Mouse (Mus musculus): ENCODE results near the gene Hoxc8.

Hoxc8 gene

GRCm38 (mm10) chr15:102965003-102965891 is 25.2 kb upstream of the Hoxc8 start:
- no peak for DNase-seq (ENCODE audit: extremely low read depth, low read depth, low spot score)

DNA sequence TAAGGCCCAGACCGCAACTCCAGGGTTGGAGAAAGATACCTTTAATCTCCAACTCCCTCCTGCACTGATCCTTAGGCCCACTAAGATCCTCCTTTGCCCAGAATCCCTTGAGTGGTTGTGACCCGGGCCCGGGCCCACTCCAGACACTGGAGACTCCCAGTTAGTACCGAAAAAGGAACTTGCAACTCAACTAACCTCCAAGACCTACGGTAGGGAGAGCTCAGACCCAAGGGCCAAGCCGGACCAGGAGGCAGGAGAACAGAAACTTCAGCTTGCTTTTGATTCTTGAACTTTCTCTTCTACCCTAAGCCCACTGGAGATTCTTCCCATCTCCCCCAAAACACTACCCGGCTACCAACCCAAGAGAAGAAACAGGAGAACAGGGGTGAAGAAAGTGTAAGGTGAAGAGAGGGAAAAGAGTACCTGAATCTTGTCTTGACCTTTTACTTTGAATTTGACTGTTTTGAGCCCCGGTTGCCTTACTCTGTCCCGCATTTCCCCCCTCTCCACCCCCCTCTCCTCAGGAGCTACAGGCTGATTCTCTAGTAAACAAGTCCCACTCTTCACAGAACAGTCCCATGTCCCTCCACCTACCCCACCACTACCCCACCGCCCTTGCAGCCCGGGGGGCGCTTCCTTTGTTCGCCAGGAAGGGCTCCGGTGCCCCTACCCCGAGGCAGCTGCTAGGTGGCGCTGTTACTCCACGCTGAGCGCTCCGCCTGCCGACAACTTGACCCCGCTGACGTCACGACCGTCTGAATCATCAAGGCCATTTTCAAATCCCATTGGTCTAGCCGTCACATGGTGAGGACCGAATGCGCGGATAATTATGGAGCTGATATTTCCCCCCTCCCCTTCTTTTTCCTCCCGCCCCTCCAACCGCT is 24.3 kb upstream of the Hoxc8 start:
- DNase-seq (ENCODE audit: extremely low read depth, low read depth, low spot score): no peak

GRCm38 (mm10) chr15:102966776-102967311 is 23.6 kb upstream of the Hoxc8 start, which contains the start of gene Hoxc10:
Gene Hoxc10 (plus strand): TSS chr15:102966796.
- no peak for DNase-seq (ENCODE audit: extremely low read depth, low read depth, low spot score)

DNA sequence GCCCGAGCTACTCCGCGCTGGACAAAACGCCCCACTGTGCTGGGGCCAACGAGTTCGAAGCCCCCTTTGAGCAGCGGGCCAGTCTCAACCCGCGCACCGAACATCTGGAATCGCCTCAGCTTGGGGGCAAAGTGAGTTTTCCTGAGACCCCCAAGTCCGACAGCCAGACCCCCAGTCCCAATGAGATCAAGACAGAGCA is 23.2 kb upstream of the Hoxc8 start, which contains the start of gene Hoxc5:
Hoxc5 (plus strand) TSS at position 132 of the 199 bp plus-strand sequence.
- no peak for DNase-seq (ENCODE audit: extremely low read depth, low read depth, low spot score)

- DNase-seq (ENCODE audit: extremely low read depth, low read depth, low spot score): no peak
Measured at GRCm38 (mm10) chr15:102967511-102968397, 22.7 kb upstream of the Hoxc8 start.

GRCm38 (mm10) chr15:102969296-102969695 is 21.1 kb upstream of the Hoxc8 start:
- no peak for DNase-seq (ENCODE audit: extremely low read depth, low read depth, low spot score)

- DNase-seq (ENCODE audit: extremely low read depth, low read depth, low spot score): no peak
Measured at GRCm38 (mm10) chr15:102970740-102971139, 19.7 kb upstream of the Hoxc8 start.

DNA sequence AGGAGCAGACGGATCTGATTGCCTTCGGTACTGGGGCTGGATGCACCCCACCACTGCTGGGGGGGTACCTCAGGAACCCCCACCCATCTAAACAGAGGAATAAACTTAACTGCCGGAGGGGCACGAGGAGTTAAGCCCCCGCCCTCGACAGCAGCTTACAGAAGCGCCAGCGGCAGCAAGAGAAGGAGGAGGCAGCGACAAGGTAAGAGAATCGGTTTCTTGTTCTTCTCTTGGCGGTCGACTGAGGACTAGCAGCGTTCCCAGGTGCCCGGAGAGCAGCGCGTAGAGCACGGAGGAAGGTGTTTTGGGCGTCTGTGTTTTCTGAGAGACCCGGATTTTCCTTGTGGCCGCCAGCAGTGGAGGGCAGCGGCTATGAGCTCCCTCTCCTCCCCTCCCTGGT is 18.2 kb upstream of the Hoxc8 start:
- DNase-seq (ENCODE audit: extremely low read depth, low read depth, low spot score): no peak

- no peak for DNase-seq (ENCODE audit: extremely low read depth, low read depth, low spot score)
Measured at GRCm38 (mm10) chr15:102972753-102973152, 17.7 kb upstream of the Hoxc8 start.

GRCm38 (mm10) chr15:102975034-102975433 is 15.4 kb upstream of the Hoxc8 start:
- DNase-seq (ENCODE audit: extremely low read depth, low read depth, low spot score): no peak

DNA sequence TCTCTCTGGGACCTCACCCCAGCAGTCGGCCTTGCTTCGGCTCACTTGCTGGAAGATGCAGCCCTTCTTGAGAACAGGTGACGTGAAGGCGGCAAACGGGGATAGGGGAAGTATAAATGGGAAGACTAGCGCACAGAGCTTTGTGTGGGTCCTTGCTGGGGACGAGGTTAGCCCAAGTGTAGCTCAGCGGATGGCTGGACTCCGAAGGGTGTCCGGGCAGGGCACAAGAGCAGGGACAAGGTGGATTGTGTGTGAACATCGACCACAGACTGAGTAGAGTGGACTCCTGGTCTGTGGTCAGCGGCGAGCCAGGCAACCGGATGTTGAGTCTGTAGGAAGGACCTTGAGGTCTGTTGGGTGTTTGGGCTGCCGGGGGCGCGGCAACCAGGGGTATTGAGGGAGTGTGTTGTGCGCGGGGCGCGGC is 14.7 kb upstream of the Hoxc8 start:
- no peak for DNase-seq (ENCODE audit: extremely low read depth, low read depth, low spot score)

- DNase-seq (ENCODE audit: extremely low read depth, low read depth, low spot score): no peak
Measured at GRCm38 (mm10) chr15:102976171-102976570, 14.2 kb upstream of the Hoxc8 start, which contains the start of gene Hoxc9. Gene Hoxc9 (plus strand): TSS chr15:102976439.

- DNase-seq (ENCODE audit: extremely low read depth, low read depth, low spot score): no peak
Measured at GRCm38 (mm10) chr15:102976631-102977422, 13.6 kb upstream of the Hoxc8 start.

- no peak for DNase-seq (ENCODE audit: extremely low read depth, low read depth, low spot score)
Measured at GRCm38 (mm10) chr15:102977423-102977974, 12.9 kb upstream of the Hoxc8 start.

GRCm38 (mm10) chr15:102978615-102979515 is 11.5 kb upstream of the Hoxc8 start:
- DNase-seq (ENCODE audit: extremely low read depth, low read depth, low spot score): no peak

DNA sequence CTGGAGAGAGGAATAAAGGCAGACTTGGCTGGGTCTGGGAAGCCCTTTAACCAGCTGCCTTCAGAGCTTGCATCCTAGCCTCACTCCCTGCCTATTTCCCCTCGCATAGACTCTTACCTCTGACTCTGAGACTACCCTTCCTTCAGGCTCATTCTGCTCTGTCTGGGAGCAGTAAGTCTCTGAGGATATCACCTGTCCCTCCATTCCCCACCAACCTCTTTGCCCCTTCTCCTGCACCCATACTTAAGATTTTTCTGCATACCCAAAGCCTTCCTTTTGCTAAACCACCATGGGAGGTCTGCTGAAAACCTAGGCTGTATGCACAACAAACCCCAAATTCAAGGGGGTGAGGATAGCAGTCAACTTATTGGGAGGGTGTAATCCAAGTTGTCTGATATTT is 10.5 kb upstream of the Hoxc8 start:
- DNase-seq (ENCODE audit: extremely low read depth, low read depth, low spot score): no peak

DNA sequence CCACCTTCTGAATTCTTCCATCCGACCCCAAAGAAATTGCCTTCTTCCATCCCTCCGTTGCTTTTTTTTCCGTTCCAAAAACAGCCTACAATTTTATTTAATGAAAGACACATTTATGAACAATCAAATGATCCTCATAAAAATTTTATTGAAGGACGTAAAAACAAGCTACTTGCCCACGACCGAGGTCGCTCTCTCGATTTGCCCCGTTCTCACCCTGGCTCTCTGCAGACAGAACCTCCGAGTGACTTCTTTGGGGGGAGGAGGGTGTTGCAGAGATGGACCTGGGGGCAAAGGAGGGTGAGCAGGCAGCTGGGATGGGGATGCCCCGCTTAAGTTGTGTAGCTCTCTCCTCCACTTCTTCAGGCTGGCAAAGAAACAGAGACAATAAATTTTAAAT is 10.1 kb upstream of the Hoxc8 start:
- no peak for DNase-seq (ENCODE audit: extremely low read depth, low read depth, low spot score)

DNA sequence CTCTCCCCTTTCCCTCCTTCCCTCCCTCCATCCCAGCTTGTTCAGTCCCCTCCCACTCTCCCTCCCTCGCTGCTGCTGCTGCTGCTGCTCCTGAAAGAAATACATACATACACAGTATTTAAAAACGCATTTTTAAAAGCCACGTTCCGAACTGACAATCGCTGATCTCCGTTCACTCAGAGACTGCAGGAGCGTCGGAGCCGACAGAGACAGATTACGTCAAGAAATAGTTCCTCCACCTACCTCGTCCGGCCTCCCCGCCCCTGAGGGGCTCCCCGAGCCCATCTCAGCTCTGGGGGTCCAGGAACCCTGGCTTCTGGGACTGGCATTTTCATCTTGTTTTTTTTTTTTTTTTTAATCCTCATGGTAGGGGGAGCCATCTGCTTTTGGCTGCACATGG is 9.5 kb upstream of the Hoxc8 start:
- no peak for DNase-seq (ENCODE audit: extremely low read depth, low read depth, low spot score)

Data from fat pad, adult 2 months (tissue).